Mouse (Mus musculus) spleen, adult 2 months (tissue): Measurements from ENCODE around the gene Rora.

Source experiments
- CTCF ChIP-seq: fragments of 200-500 bp; IDR thresholded peaks from 2 replicates; pipeline ENCODE4 v1.5.1; 2011; ENCODE audit warnings: mild to moderate bottlenecking, inconsistent platforms; ENCODE audit not compliant: insufficient read depth, insufficient read length, insufficient replicate concordance; ENCODE audit errors: extremely low read depth
- POLR2A ChIP-seq: fragments of 200-500 bp; IDR thresholded peaks from 2 replicates; pipeline ENCODE4 v1.6.1; 2011; ENCODE audit warnings: low read depth, low read length, inconsistent platforms

GRCm38 (mm10) chr9:68842134-68842892 is 188.7 kb downstream of the Rora start:
- TF ChIP-seq POLR2A (no peak), CTCF (no peak)
